Mouse (Mus musculus): ENCODE data around the gene Vps16.

GRCm38 (mm10) chr2:130466438-130466837 is 42.3 kb downstream of the Vps16 start:
- TF ChIP-seq CTCF (IDR thresholded peaks at IDR 0.05) (no peak), POLR2A (IDR thresholded peaks at IDR 0.05; ENCODE audit: insufficient read depth, low read depth, low read length) (no peak)

All from heart, adult 2 months (tissue).